Mouse (Mus musculus): Measurements from ENCODE around the gene Clec2d. TPM values are rescaled to one million over a fixed set of nuclear protein-coding genes. Genes with fewer than 3 reads are reported as not detected.

The Clec2d gene
- total RNA-seq, 2 experiments from 2014 or later: 7.3 to 7.4 TPM

GRCm38 (mm10) chr6:129219897-129220517, 39.6 kb downstream of the Clec2d start:
- no peak for TF ChIP-seq CTCF (conservative IDR thresholded peaks at IDR 0.05)

GRCm38 (mm10) chr6:129221053-129221452, 40.6 kb downstream of the Clec2d start:
- TF ChIP-seq CTCF (conservative IDR thresholded peaks at IDR 0.05): no peak
- Histone ChIP-seq H3K4me3 (no peak overlapping the region), H3K27ac (no peak overlapping the region)
- DNase-seq (ENCODE audit: low spot score in 2 of 2): no peak

More at GRCm38 (mm10) chr6:129219897-129220517, 39.6 kb downstream of the Clec2d start:
- DNase-seq (ENCODE audit: low spot score in 2 of 2): no peak
- Histone ChIP-seq H3K4me3 (no peak overlapping the region), H3K27ac (no peak overlapping the region)

GRCm38 (mm10) chr6:129222188-129222800, 41.9 kb downstream of the Clec2d start:
- H3K4me3 ChIP-seq: no peak overlapping the region
- DNase-seq (ENCODE audit: low spot score in 2 of 2): no peak
- H3K27ac ChIP-seq: no peak overlapping the region
- no peak for TF ChIP-seq CTCF (conservative IDR thresholded peaks at IDR 0.05)

- Histone ChIP-seq H3K27ac (no peak overlapping the region), H3K4me3 (no peak overlapping the region)
- no peak for DNase-seq (ENCODE audit: low spot score in 2 of 2)
- no peak for TF ChIP-seq CTCF (conservative IDR thresholded peaks at IDR 0.05)
Observed at GRCm38 (mm10) chr6:129223611-129224010, 43.2 kb downstream of the Clec2d start.

GRCm38 (mm10) chr6:129224090-129224489, 43.7 kb downstream of the Clec2d start:
- no peak overlapping the region for H3K27ac ChIP-seq
- H3K4me3 ChIP-seq: no peak overlapping the region
- TF ChIP-seq CTCF (conservative IDR thresholded peaks at IDR 0.05): no peak
- no peak for DNase-seq (ENCODE audit: low spot score in 2 of 2)

GRCm38 (mm10) chr6:129225078-129225477, 44.7 kb downstream of the Clec2d start:
- TF ChIP-seq CTCF (conservative IDR thresholded peaks at IDR 0.05): no peak
- no peak overlapping the region for H3K4me3 ChIP-seq
- no peak for DNase-seq (ENCODE audit: low spot score in 2 of 2)

GRCm38 (mm10) chr6:129228935-129229773, 48.7 kb downstream of the Clec2d start:
- no peak overlapping the region for H3K4me3 ChIP-seq

More at GRCm38 (mm10) chr6:129225078-129225477, 44.7 kb downstream of the Clec2d start:
- no peak overlapping the region for H3K27ac ChIP-seq

GRCm38 (mm10) chr6:129229774-129230578, 49.6 kb downstream of the Clec2d start:
- TF ChIP-seq CTCF (conservative IDR thresholded peaks at IDR 0.05): no peak
- DNase-seq (ENCODE audit: low spot score in 2 of 2): no peak
- H3K4me3 ChIP-seq: no peak overlapping the region
- peak overlapping the region; percentile 68 for H3K27ac ChIP-seq

More at GRCm38 (mm10) chr6:129228935-129229773, 48.7 kb downstream of the Clec2d start:
- DNase-seq (ENCODE audit: low spot score in 2 of 2): no peak
- TF ChIP-seq CTCF (conservative IDR thresholded peaks at IDR 0.05): no peak
- peak overlapping the region; percentile 68 for H3K27ac ChIP-seq

- Histone ChIP-seq H3K4me3 (no peak overlapping the region), H3K27ac (peak overlapping the region; percentile 61; the same call in 1 of the 2 replicates)
- TF ChIP-seq CTCF (conservative IDR thresholded peaks at IDR 0.05): no peak
- DNase-seq (ENCODE audit: low spot score in 2 of 2): no peak
Observed at GRCm38 (mm10) chr6:129232005-129232841, 51.8 kb downstream of the Clec2d start.

- no peak for TF ChIP-seq CTCF (conservative IDR thresholded peaks at IDR 0.05)
- Histone ChIP-seq H3K27ac (peak overlapping the region; percentile 61; the same call in 1 of the 2 replicates), H3K4me3 (no peak overlapping the region)
- peak; percentile 14 to 15 for DNase-seq (ENCODE audit: low spot score in 2 of 2)
Observed at GRCm38 (mm10) chr6:129232842-129233205, 52.4 kb downstream of the Clec2d start.

- Histone ChIP-seq H3K27ac (peak overlapping the region; percentile 64; the same call in 1 of the 2 replicates), H3K4me3 (no peak overlapping the region)
- no peak for DNase-seq (ENCODE audit: low spot score in 2 of 2)
- TF ChIP-seq CTCF (conservative IDR thresholded peaks at IDR 0.05): no peak
Observed at GRCm38 (mm10) chr6:129233366-129233954, 53.0 kb downstream of the Clec2d start.
